In genomic region chr4:124446615-124447014, GRCm38 (mm10) we compare ENCODE assay signal across 14 mouse cellular contexts.
DNase-seq lines count a peak whose midpoint lies in the region; ATAC-seq and TF ChIP-seq lines count a peak whose summit lies in the region.
"Had no signal": no experiment of that assay in that cellular context is flagged by ENCODE, and none has a peak within 500 bp of the region (broad histone marks: within the 10 kb centered on the region; RNA-seq: fewer than 3 reads in every experiment).

No protein-coding gene starts in this region.

- H3K36me3 ChIP-seq in hindbrain, postnatal 0 days (ENCODE audit: insufficient read depth, low read length), result no peaks in the 10 kb centered on the region
- no peaks in the 10 kb centered on the region for H3K36me3 ChIP-seq in hindbrain, embryonic 10.5 days
- H3K36me3 ChIP-seq: G1E had no signal

- no peak for TF ChIP-seq CTCF in hindbrain, postnatal 0 days (IDR thresholded peaks at IDR 0.05; ENCODE audit: low read depth)

- no peak overlapping the region for H3K9ac ChIP-seq in hindbrain, postnatal 0 days (replicated peaks; ENCODE audit: low read length)
- H3K9ac ChIP-seq: liver, embryonic 14.5 days had no signal

- no peak overlapping the region for H3K27ac ChIP-seq in hindbrain, postnatal 0 days
- H3K27ac ChIP-seq in hindbrain, embryonic 10.5 days, result no peak overlapping the region
- H3K27ac ChIP-seq: left cerebral cortex, adult 2 months; liver, embryonic 14.5 days had no signal

- H3K4me2 ChIP-seq in hindbrain, postnatal 0 days (ENCODE audit: low read depth, low read length), result no peak overlapping the region

- DNase-seq in adrenal gland, postnatal 14 days, result peak; percentile 17
- DNase-seq in adrenal gland, adult 8-10 months, result no peak
- peak; percentile 75 for DNase-seq in hindbrain, postnatal 0 days (ENCODE audit: low spot score)
- DNase-seq in hindbrain, embryonic 10.5 days (ENCODE audit: low spot score), result no peak
- DNase-seq in urinary bladder, postnatal 14 days (ENCODE audit: low spot score), result peak; percentile 10
- no peak for DNase-seq in urinary bladder, postnatal 4 days (ENCODE audit: low spot score in 2 of 2)
- DNase-seq in right cerebral cortex, adult 18-20 months, result no peak
- no peak for DNase-seq in embryo, embryonic 10 days (ENCODE audit: low spot score)
- DNase-seq: adrenal gland, postnatal 25 days; kidney, adult 11 months; right cerebral cortex, postnatal 25 days had no signal

- H3K4me1 ChIP-seq in hindbrain, postnatal 0 days (ENCODE audit: insufficient read depth, low read length), result peaks cover 3% of the 10 kb centered on the region
- H3K4me1 ChIP-seq in hindbrain, embryonic 10.5 days (replicated peaks), result peaks cover 53% of the 10 kb centered on the region

- 30% methylated on average over 8 of the region's 8 CpGs for WGBS in hindbrain, postnatal 0 days
- 69% methylated on average over 8 of the region's 8 CpGs for WGBS in hindbrain, embryonic 10.5 days

- H3K4me3 ChIP-seq in hindbrain, postnatal 0 days (ENCODE audit: low read length), result no peak overlapping the region
- no peak overlapping the region for H3K4me3 ChIP-seq in hindbrain, embryonic 10.5 days
- H3K4me3 ChIP-seq: left cerebral cortex, adult 2 months had no signal

- no peak for ATAC-seq in hindbrain, postnatal 0 days

- peaks cover 18% of the 10 kb centered on the region for H3K27me3 ChIP-seq in hindbrain, postnatal 0 days (ENCODE audit: insufficient read depth, low read length)
- H3K27me3 ChIP-seq in hindbrain, embryonic 10.5 days (ENCODE audit: insufficient read depth, poor library complexity, severe bottlenecking), result peaks cover 66% of the 10 kb centered on the region

- H3K9me3 ChIP-seq in hindbrain, postnatal 0 days (ENCODE audit: low read length), result no peaks in the 10 kb centered on the region
- no peaks in the 10 kb centered on the region for H3K9me3 ChIP-seq in hindbrain, embryonic 10.5 days
- H3K9me3 ChIP-seq: G1E had no signal

Comparison
In these comparisons a context has a peak if more than half of its experiments do, and no peak if none do; other contexts are left out.
1. DNase-seq: peak in adrenal gland, postnatal 14 days (single experiment), hindbrain, postnatal 0 days (single experiment) and urinary bladder, postnatal 14 days (single experiment); none in adrenal gland, adult 8-10 months (single experiment), hindbrain, embryonic 10.5 days (single experiment), urinary bladder, postnatal 4 days (0 of 2), right cerebral cortex, adult 18-20 months (single experiment) and embryo, embryonic 10 days (single experiment).